ENCODE assay signal across 14 mouse cellular contexts in genomic region chr4:139963059-139963458, GRCm38 (mm10). TPM values are rescaled to one million over a fixed set of nuclear protein-coding genes. Genes with fewer than 3 reads are reported as not detected.
A peak's percentile ranks its signal among the peaks of the same experiment; 100 is the strongest.
DNase-seq lines count a peak whose midpoint lies in the region; ATAC-seq and TF ChIP-seq lines count a peak whose summit lies in the region.
"Had no signal": no experiment of that assay in that cellular context is flagged by ENCODE, and none has a peak within 500 bp of the region (broad histone marks: within the 10 kb centered on the region; RNA-seq: fewer than 3 reads in every experiment).

No protein-coding gene starts in this region.

- ATAC-seq in kidney, postnatal 0 days (replicated peaks; ENCODE audit: low FRiP score, low read depth): no peak

- intact Hi-C loops in left cerebral cortex, adult 2 months (cut with DNase I): loop anchor here (2.0 kb wide), 1 partner anchor 36 kb away; no protein-coding TSS in a partner anchor
- intact Hi-C loops in left cerebral cortex, postnatal 10 days (cut with DNase I): no loop called here

- peaks cover 8% of the 10 kb centered on the region for H3K4me1 ChIP-seq in kidney, postnatal 0 days (replicated peaks; ENCODE audit: insufficient read depth, low read length)
- H3K4me1 ChIP-seq: liver, embryonic 13.5 days had no signal

- no peak for TF ChIP-seq CTCF in left cerebral cortex, adult 2 months (IDR thresholded peaks at IDR 0.05)
- no peak for TF ChIP-seq CTCF in kidney, postnatal 0 days (IDR thresholded peaks at IDR 0.05; ENCODE audit: low read depth)

- H3K27ac ChIP-seq in left cerebral cortex, adult 2 months: peak overlapping the region; percentile 38; the same call in 1 of the 2 replicates
- H3K27ac ChIP-seq in kidney, postnatal 0 days: no peak overlapping the region
- H3K27ac ChIP-seq: heart, adult 2 months; liver, embryonic 13.5 days had no signal

- H3K9ac ChIP-seq in kidney, postnatal 0 days (ENCODE audit: low read depth, low read length): no peak overlapping the region
- H3K9ac ChIP-seq: liver, embryonic 13.5 days had no signal

- H3K27me3 ChIP-seq in kidney, postnatal 0 days (ENCODE audit: insufficient read depth, low read length): no peaks in the 10 kb centered on the region
- H3K27me3 ChIP-seq: liver, embryonic 13.5 days had no signal

- no peaks in the 10 kb centered on the region for H3K9me3 ChIP-seq in kidney, postnatal 0 days (replicated peaks; ENCODE audit: low read length)

- H3K36me3 ChIP-seq in kidney, postnatal 0 days (ENCODE audit: insufficient read depth, low read length): no peaks in the 10 kb centered on the region
- H3K36me3 ChIP-seq: liver, embryonic 13.5 days had no signal

- H3K4me3 ChIP-seq in left cerebral cortex, adult 2 months: no peak overlapping the region
- H3K4me3 ChIP-seq in kidney, postnatal 0 days (replicated peaks; ENCODE audit: low read depth, low read length): no peak overlapping the region
- H3K4me3 ChIP-seq: erythroblast, embryonic 14.5 days; heart, adult 2 months; liver, embryonic 13.5 days had no signal

- WGBS in kidney, postnatal 0 days: 56% methylated on average over 8 of the region's 8 CpGs

- DNase-seq in adrenal gland, postnatal 10 days: peak; percentile 64
- no peak for DNase-seq in adrenal gland, adult 8-10 months
- peak in 1 of 2 experiments; percentile 22 for DNase-seq in left cerebral cortex, adult 2 months (ENCODE audit: extremely low spot score in 1 of 2, low spot score in 2 of 2)
- no peak for DNase-seq in left cerebral cortex, postnatal 10 days (ENCODE audit: extremely low spot score in 1 of 2, low spot score in 2 of 2)
- peak; percentile 52 for DNase-seq in adrenal gland, postnatal 14 days
- DNase-seq in kidney, postnatal 0 days (ENCODE audit: low spot score): no peak
- no peak for DNase-seq in ovary, postnatal 14 days (ENCODE audit: low spot score)
- no peak for DNase-seq in cerebellum, adult 11-12 months
- DNase-seq: cerebellum, adult 18-20 months; embryo, embryonic 11 days; heart, postnatal 4 days; liver, embryonic 13.5 days had no signal

- peak overlapping the region; percentile 54 for H3K4me2 ChIP-seq in kidney, postnatal 0 days (ENCODE audit: low read length)
- H3K4me2 ChIP-seq: liver, embryonic 13.5 days had no signal

RNA-seq across cellular contexts. Expression of gene Klhdc7a, which starts 4.8 kb away (rescaled TPM):
- total RNA-seq in adrenal gland, postnatal 10 days (2021): 10 to 100 TPM; 23.0 to 36.0 TPM
- 10 to 100 TPM in 1 of 4 experiments, 1 to 10 TPM in 3; 4.5 to 19.9 (median 7.5) TPM for total RNA-seq in adrenal gland, adult 8-10 months (2022)
- total RNA-seq in left cerebral cortex, adult 2 months (2021): 1 to 10 TPM; 9.4 to 9.6 TPM
- 1 to 10 TPM in 1 of 2 experiments, under 1 TPM in 1; 0.99 to 1.1 TPM for total RNA-seq in left cerebral cortex, postnatal 10 days (2021)
- total RNA-seq in adrenal gland, postnatal 14 days (2021): 18.8 and 23.1 TPM in 2 replicates
- 8.9 and 9.3 TPM in 2 replicates for polyA plus RNA-seq in kidney, postnatal 0 days (2015; fragmentation: Nextera tagmentation; extraction: Ambion mirVana)
- polyA plus RNA-seq: erythroblast, embryonic 14.5 days had no signal

Comparison
In these comparisons a context has a peak if more than half of its experiments do, and no peak if none do; other contexts are left out.
1. DNase-seq: peak in adrenal gland, postnatal 10 days (single experiment) and adrenal gland, postnatal 14 days (single experiment); none in adrenal gland, adult 8-10 months (single experiment), left cerebral cortex, postnatal 10 days (0 of 2), kidney, postnatal 0 days (single experiment), ovary, postnatal 14 days (single experiment) and cerebellum, adult 11-12 months (single experiment).